Mouse (Mus musculus): ENCODE results near the gene Pnrc2. TPM values are rescaled to one million over a fixed set of nuclear protein-coding genes. Genes with fewer than 3 reads are reported as not detected.

Gene Pnrc2
- total and polyA plus RNA-seq, 3 experiments = 48.0 to 76.3 (median 49.8) TPM

DNA sequence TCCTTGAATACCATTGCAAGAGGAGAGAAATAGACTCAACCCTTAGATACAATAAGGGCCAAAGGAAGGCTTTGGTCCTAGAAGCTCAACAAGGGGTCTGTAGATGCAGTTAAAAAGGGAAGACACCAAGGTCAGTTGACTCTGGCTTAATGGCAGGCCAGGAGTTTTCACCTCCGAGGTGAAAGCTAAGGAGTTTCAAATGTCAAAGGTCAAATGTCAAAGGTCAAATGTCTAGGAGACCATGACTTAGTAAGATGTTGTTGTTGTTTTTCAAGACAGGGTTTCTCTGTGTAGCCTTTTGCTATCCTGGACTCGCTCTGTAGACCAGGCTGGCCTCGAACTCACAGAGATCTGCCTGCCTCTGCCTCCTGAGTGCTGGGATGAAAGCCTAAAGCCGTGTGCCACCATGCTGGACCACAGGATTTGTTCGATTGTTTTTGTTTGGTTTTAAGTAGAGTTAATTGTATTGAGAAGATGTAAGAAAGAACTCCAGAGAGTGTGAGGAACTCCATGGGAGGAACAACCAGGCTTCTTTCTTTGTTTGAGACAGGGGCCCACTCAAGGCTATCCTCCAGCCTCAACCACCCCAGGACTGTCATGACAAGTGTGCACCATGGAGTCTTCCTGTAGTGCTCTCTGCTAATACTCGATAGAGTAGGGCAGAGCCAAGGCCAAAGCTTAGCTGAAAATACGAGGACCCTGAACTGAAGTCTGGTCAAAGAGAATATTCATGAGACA, 15.7 kb upstream of the Pnrc2 start:
- no peaks in the 10 kb centered on the region for H3K27me3 ChIP-seq (ENCODE audit: control insufficient read depth in 1 of 2, insufficient read depth in 2 of 2, low read length in 2 of 2)
- no peaks in the 10 kb centered on the region for H3K79me2 ChIP-seq (ENCODE audit: control insufficient read depth, insufficient read depth, low read length, poor library complexity)
- TF ChIP-seq SIN3A (IDR thresholded peaks at IDR 0.05; ENCODE audit: low read length) (0 out of 2 replicates have a peak, but pooled peaks have one; percentile 16), ZKSCAN1 (IDR thresholded peaks at IDR 0.05; ENCODE audit: low read depth, low read length) (no peak)
- H3K36me3 ChIP-seq (ENCODE audit: control insufficient read depth in 1 of 2, insufficient read depth in 2 of 2, low read length in 2 of 2) = peaks cover 0 to 20% of the 10 kb centered on the region in 2 experiments; a peak in 2 of 4 replicates
- H3K4me1 ChIP-seq (ENCODE audit: control insufficient read depth in 1 of 2, insufficient read depth in 2 of 2, low read length in 2 of 2) = peaks cover 3 to 27% of the 10 kb centered on the region in 2 experiments; a peak in 3 of 4 replicates
- H3K9me3 ChIP-seq (replicated peaks; ENCODE audit: insufficient read depth, low read length) = no peaks in the 10 kb centered on the region
- no peak overlapping the region; the same call in 1 of the 2 replicates for H3K9ac ChIP-seq (ENCODE audit: control insufficient read depth, low read depth, low read length, poor library complexity, severe bottlenecking)
- DNase-seq (ENCODE audit: low read depth, low spot score) = peak; percentile 18
- peak overlapping the region; percentile 24; the same call in 1 of the 2 replicates for H3K27ac ChIP-seq (ENCODE audit: control insufficient read depth, low read depth, low read length)
- H3K4me3 ChIP-seq (ENCODE audit: control insufficient read depth in 1 of 2, insufficient read depth in 1 of 2, low read depth in 2 of 2, low read length in 2 of 2) = no peak overlapping the region

DNA sequence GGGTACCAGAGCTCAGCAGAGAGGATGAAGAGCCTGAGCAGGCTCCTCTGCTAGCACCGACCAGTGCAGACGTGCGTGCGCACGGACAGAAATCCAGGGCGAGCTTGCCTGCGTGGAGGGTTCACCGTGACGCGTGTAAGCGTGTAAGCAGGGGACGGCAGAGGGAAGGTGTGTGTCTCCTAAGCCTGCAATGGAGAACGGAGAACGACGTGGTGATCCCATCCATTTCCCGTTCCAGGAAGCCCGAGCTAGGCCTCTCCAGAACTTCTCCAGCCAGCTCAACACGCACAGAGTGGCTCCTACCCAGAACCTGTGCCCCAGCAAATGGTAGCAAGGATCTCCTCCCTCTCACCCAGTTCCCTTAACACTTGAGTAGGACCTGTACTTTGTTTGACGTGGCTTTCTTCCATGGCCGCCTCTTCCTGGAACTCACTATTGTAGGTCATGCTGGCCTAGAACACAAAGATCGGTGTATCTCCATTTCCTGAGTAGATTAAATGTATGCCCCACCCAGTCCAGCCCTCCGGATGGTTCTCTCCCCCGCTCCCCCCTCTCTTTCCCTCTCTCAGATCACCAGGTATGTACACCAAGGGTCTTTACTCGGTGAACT, 14.9 kb upstream of the Pnrc2 start:
- no peaks in the 10 kb centered on the region for H3K79me2 ChIP-seq (ENCODE audit: control insufficient read depth, insufficient read depth, low read length, poor library complexity)
- no peaks in the 10 kb centered on the region for H3K27me3 ChIP-seq (ENCODE audit: control insufficient read depth in 1 of 2, insufficient read depth in 2 of 2, low read length in 2 of 2)
- DNase-seq (ENCODE audit: low read depth, low spot score) = peak; percentile 27
- H3K36me3 ChIP-seq (ENCODE audit: control insufficient read depth in 1 of 2, insufficient read depth in 2 of 2, low read length in 2 of 2) = peaks cover 0 to 20% of the 10 kb centered on the region in 2 experiments; a peak in 2 of 4 replicates
- TF ChIP-seq CHD1 (IDR thresholded peaks at IDR 0.05; ENCODE audit: low read depth, low read length) = no peak
- no peak for TF ChIP-seq UBTF (IDR thresholded peaks at IDR 0.05; ENCODE audit: borderline replicate concordance, insufficient read depth, low read depth, low read length)
- 0 out of 2 replicates have a peak, but pooled peaks have one; percentile 13 for TF ChIP-seq ETS1 (IDR thresholded peaks at IDR 0.05; ENCODE audit: low read depth, low read length)
- no peak for TF ChIP-seq SIN3A (IDR thresholded peaks at IDR 0.05; ENCODE audit: low read length)
- TF ChIP-seq POLR2AphosphoS2 (IDR thresholded peaks at IDR 0.05; ENCODE audit: low read length) = no peak
- TF ChIP-seq ELF1 (IDR thresholded peaks at IDR 0.05; ENCODE audit: low read depth, low read length) = no peak
- 0 out of 2 replicates have a peak, but pooled peaks have one; percentile 8 for TF ChIP-seq GATA1 (IDR thresholded peaks at IDR 0.05; ENCODE audit: low read depth, low read length)
- no peak for TF ChIP-seq SMC3 (IDR thresholded peaks at IDR 0.05; ENCODE audit: low read depth, low read length)
- TF ChIP-seq POLR2AphosphoS5 (IDR thresholded peaks at IDR 0.05; ENCODE audit: borderline replicate concordance, low read depth, low read length) = no peak
- TF ChIP-seq RAD21 (IDR thresholded peaks at IDR 0.05; ENCODE audit: low read depth, low read length) = no peak
- no peak overlapping the region for H3K4me3 ChIP-seq (ENCODE audit: control insufficient read depth in 1 of 2, insufficient read depth in 1 of 2, low read depth in 2 of 2, low read length in 2 of 2)
- H3K9me3 ChIP-seq (replicated peaks; ENCODE audit: insufficient read depth, low read length) = no peaks in the 10 kb centered on the region
- peak overlapping the region; percentile 50 for H3K9ac ChIP-seq (ENCODE audit: control insufficient read depth, low read depth, low read length, poor library complexity, severe bottlenecking)
- H3K27ac ChIP-seq (ENCODE audit: control insufficient read depth, low read depth, low read length) = peak overlapping the region; percentile 53
- peaks cover 3 to 27% of the 10 kb centered on the region in 2 experiments; a peak in 3 of 4 replicates for H3K4me1 ChIP-seq (ENCODE audit: control insufficient read depth in 1 of 2, insufficient read depth in 2 of 2, low read length in 2 of 2)

DNA sequence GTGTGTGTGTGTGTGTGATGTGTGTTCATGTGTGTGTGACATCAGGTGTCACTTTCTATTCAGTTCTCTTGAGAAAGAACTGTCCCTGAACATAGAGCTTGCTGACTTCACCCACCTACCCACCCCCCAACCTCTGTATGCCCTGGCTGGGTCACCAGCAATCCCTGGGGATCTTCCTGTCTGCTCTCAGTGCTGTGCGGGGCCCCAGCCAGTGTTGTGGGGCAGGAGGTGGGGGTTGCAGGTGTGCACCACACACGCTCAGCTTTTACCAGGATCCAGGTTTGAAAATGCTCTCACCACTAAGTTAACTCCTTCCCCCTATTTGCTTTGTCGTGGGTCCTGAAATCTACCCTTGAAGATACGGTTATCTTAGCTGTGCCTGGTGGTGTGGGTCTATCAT, 12.5 kb upstream of the Pnrc2 start:
- Histone ChIP-seq H3K79me2 (ENCODE audit: control insufficient read depth, insufficient read depth, low read length, poor library complexity) (no peaks in the 10 kb centered on the region), H3K9me3 (replicated peaks; ENCODE audit: insufficient read depth, low read length) (no peaks in the 10 kb centered on the region), H3K4me1 (ENCODE audit: control insufficient read depth in 1 of 2, insufficient read depth in 2 of 2, low read length in 2 of 2) (peaks cover 3 to 15% of the 10 kb centered on the region in 2 experiments; a peak in 3 of 4 replicates), H3K27ac (ENCODE audit: control insufficient read depth, low read depth, low read length) (no peak overlapping the region), H3K4me3 (ENCODE audit: control insufficient read depth in 1 of 2, insufficient read depth in 1 of 2, low read depth in 2 of 2, low read length in 2 of 2) (no peak overlapping the region), H3K27me3 (ENCODE audit: control insufficient read depth in 1 of 2, insufficient read depth in 2 of 2, low read length in 2 of 2) (no peaks in the 10 kb centered on the region), H3K9ac (ENCODE audit: control insufficient read depth, low read depth, low read length, poor library complexity, severe bottlenecking) (no peak overlapping the region), H3K36me3 (ENCODE audit: control insufficient read depth in 1 of 2, insufficient read depth in 2 of 2, low read length in 2 of 2) (peaks cover 0 to 12% of the 10 kb centered on the region in 2 experiments; a peak in 2 of 4 replicates)
- TF ChIP-seq TAL1 (IDR thresholded peaks at IDR 0.05; ENCODE audit: low read length) (no peak), HCFC1 (IDR thresholded peaks at IDR 0.05; ENCODE audit: low read depth, low read length) (no peak), ZC3H11A (IDR thresholded peaks at IDR 0.05; ENCODE audit: low read depth, low read length) (no peak), MYC (IDR thresholded peaks at IDR 0.05; ENCODE audit: low read depth, low read length) (no peak), ETS1 (IDR thresholded peaks at IDR 0.05; ENCODE audit: low read depth, low read length) (no peak), SIN3A (IDR thresholded peaks at IDR 0.05; ENCODE audit: low read length) (no peak), ZKSCAN1 (IDR thresholded peaks at IDR 0.05; ENCODE audit: low read depth, low read length) (no peak), USF2 (IDR thresholded peaks at IDR 0.05; ENCODE audit: borderline replicate concordance in 1 of 2, insufficient read depth in 1 of 2, low read depth in 1 of 2, low read length in 2 of 2) (no peak), E2F4 (IDR thresholded peaks at IDR 0.05; ENCODE audit: borderline replicate concordance, low read depth, low read length) (no peak), BHLHE40 (IDR thresholded peaks at IDR 0.05; ENCODE audit: borderline replicate concordance, low read depth, low read length) (no peak), CHD1 (IDR thresholded peaks at IDR 0.05; ENCODE audit: low read depth, low read length) (no peak), POLR2AphosphoS2 (IDR thresholded peaks at IDR 0.05; ENCODE audit: low read length) (no peak), GABPA (IDR thresholded peaks at IDR 0.05; ENCODE audit: low read depth, low read length) (no peak)
- no peak for DNase-seq (ENCODE audit: low read depth, low spot score)

Measured in MEL (cell line).